Mouse (Mus musculus) testis, adult 2 months (tissue): ENCODE data around the gene Klk13. TPM values are rescaled to one million over a fixed set of nuclear protein-coding genes. Genes with fewer than 3 reads are reported as not detected.

ENCODE experiments used
- H3K27ac ChIP-seq: fragments of 200-500 bp; 2 replicates; pipeline ENCODE4 v1.5.1; 2012; ENCODE audit warnings: low read depth, low read length; ENCODE audit not compliant: control insufficient read depth, insufficient read depth
- H3K27me3 ChIP-seq: fragments of 200-500 bp; 2 replicates; pipeline ENCODE4 v1.6.1; 2012; ENCODE audit warnings: mild to moderate bottlenecking, low read length, moderate library complexity; ENCODE audit not compliant: control insufficient read depth, insufficient read depth
- H3K36me3 ChIP-seq: fragments of 200-500 bp; 2 replicates; pipeline ENCODE4 v1.6.1; 2012; ENCODE audit warnings: mild to moderate bottlenecking, low read length; ENCODE audit not compliant: control insufficient read depth, insufficient read depth
- H3K4me1 ChIP-seq: fragments of 200-500 bp; 2 replicates; pipeline ENCODE4 v1.6.1; 2012; ENCODE audit warnings: low read length; ENCODE audit not compliant: control insufficient read depth, insufficient read depth
- H3K4me3 ChIP-seq: fragments of 200-500 bp; 2 replicates; pipeline ENCODE4 v1.5.1; 2012; ENCODE audit warnings: low read depth, mild to moderate bottlenecking, low read length, moderate library complexity, mixed read lengths; ENCODE audit not compliant: control insufficient read depth
- CTCF ChIP-seq: fragments of 200-500 bp; IDR thresholded peaks from 2 replicates; pipeline ENCODE4 v1.5.1; 2012; ENCODE audit warnings: low read depth, mild to moderate bottlenecking, inconsistent platforms, low read length, moderate library complexity; ENCODE audit not compliant: control insufficient read depth, insufficient read depth, insufficient replicate concordance
- POLR2A ChIP-seq: fragments of 200-500 bp; IDR thresholded peaks from 2 replicates; pipeline ENCODE4 v1.6.1; 2012; ENCODE audit warnings: low read depth, mild to moderate bottlenecking, inconsistent platforms, low read length, moderate library complexity; ENCODE audit not compliant: control insufficient read depth
- polyA plus RNA-seq: library from polyadenylated mRNA; depleted of rRNA; stranded (reverse); fragments of >200 nt; gene quantifications from 2 replicates; pipeline ENCODE4 v1.2.3, GENCODE M21; 2012; rRNA removed

The Klk13 gene
- polyA plus RNA-seq, 1 experiment: not detected

GRCm38 (mm10) chr7:43771916-43772315 lies 59.5 kb downstream of the Klk13 start:
- Histone ChIP-seq H3K4me3 (no peak overlapping the region), H3K27ac (no peak overlapping the region), H3K4me1 (peaks cover 4% of the 10 kb centered on the region), H3K36me3 (no peaks in the 10 kb centered on the region), H3K27me3 (no peaks in the 10 kb centered on the region)
- TF ChIP-seq CTCF (no peak), POLR2A (no peak)

GRCm38 (mm10) chr7:43772901-43773300 lies 60.5 kb downstream of the Klk13 start:
- H3K36me3 ChIP-seq: no peaks in the 10 kb centered on the region
- H3K4me3 ChIP-seq: no peak overlapping the region; the same call in 1 of the 2 replicates
- H3K27ac ChIP-seq: no peak overlapping the region
- TF ChIP-seq CTCF (no peak), POLR2A (no peak)
- H3K4me1 ChIP-seq: peaks cover 4% of the 10 kb centered on the region
- H3K27me3 ChIP-seq: no peaks in the 10 kb centered on the region

GRCm38 (mm10) chr7:43774364-43774763 lies 62.0 kb downstream of the Klk13 start, which contains the start of gene Klk11:
Gene Klk11, plus strand, starts transcription at chr7:43774604.
- no peaks in the 10 kb centered on the region for H3K27me3 ChIP-seq
- no peaks in the 10 kb centered on the region for H3K36me3 ChIP-seq
- TF ChIP-seq CTCF (no peak), POLR2A (no peak)
- no peak within 1 kb of the TSS for H3K4me3 ChIP-seq
- no peak within 1 kb of the TSS for H3K27ac ChIP-seq
- peaks cover 4% of the 10 kb centered on the region for H3K4me1 ChIP-seq

GRCm38 (mm10) chr7:43774802-43775201 lies 62.4 kb downstream of the Klk13 start:
- TF ChIP-seq POLR2A (no peak), CTCF (no peak)
- Histone ChIP-seq H3K36me3 (no peaks in the 10 kb centered on the region), H3K4me3 (no peak overlapping the region), H3K27me3 (no peaks in the 10 kb centered on the region), H3K27ac (no peak overlapping the region), H3K4me1 (peaks cover 4% of the 10 kb centered on the region)

- H3K27me3 ChIP-seq: no peaks in the 10 kb centered on the region
- peaks cover 4% of the 10 kb centered on the region for H3K4me1 ChIP-seq
- no peak overlapping the region for H3K27ac ChIP-seq
- TF ChIP-seq CTCF (no peak), POLR2A (no peak)
- no peak overlapping the region for H3K4me3 ChIP-seq
- no peaks in the 10 kb centered on the region for H3K36me3 ChIP-seq
These were observed 63.1 kb downstream of the Klk13 start for GRCm38 (mm10) chr7:43775311-43776057.

GRCm38 (mm10) chr7:43776506-43776905 lies 64.1 kb downstream of the Klk13 start:
- TF ChIP-seq CTCF: no peak
- TF ChIP-seq POLR2A: no peak
- H3K27me3 ChIP-seq: no peaks in the 10 kb centered on the region
- no peak overlapping the region for H3K4me3 ChIP-seq
- no peak overlapping the region for H3K27ac ChIP-seq
- H3K36me3 ChIP-seq: no peaks in the 10 kb centered on the region
- H3K4me1 ChIP-seq: peaks cover 4% of the 10 kb centered on the region

Other genes with a start within 250 kb of the Klk13 start
- 10.9 and 12.9 TPM in 2 replicates for gene Vsig10l, start 249.4 kb upstream of the Klk13 start, polyA plus RNA-seq
- 7.4 and 8.1 TPM in 2 replicates for gene Iglon5, start 222.5 kb upstream of the Klk13 start, polyA plus RNA-seq
- gene 4931406B18Rik, start 206.6 kb upstream of the Klk13 start, polyA plus RNA-seq: 12.4 and 13.8 TPM in 2 replicates
- 7.5 and 8.1 TPM in 2 replicates for gene Cd33, start 168.1 kb upstream of the Klk13 start, polyA plus RNA-seq
- gene Zfp658, start 150.3 kb upstream of the Klk13 start, polyA plus RNA-seq: 0.19 and 0.23 TPM in 2 replicates
- 2.9 and 3.8 TPM in 2 replicates for gene Zfp719, start 133.0 kb upstream of the Klk13 start, polyA plus RNA-seq
- 9.2 and 10.6 TPM in 2 replicates for gene Zfp819, start 105.4 kb upstream of the Klk13 start, polyA plus RNA-seq
- gene Ceacam18, start 77.9 kb upstream of the Klk13 start, polyA plus RNA-seq: 0.16 TPM in 1 of 2 replicates, not detected in the other
- 4.7 and 6.1 TPM in 2 replicates for gene Siglece, start 52.4 kb upstream of the Klk13 start, polyA plus RNA-seq
- gene Ctu1, start 40.6 kb upstream of the Klk13 start, polyA plus RNA-seq: 0.74 and 1.2 TPM in 2 replicates
- 0.23 and 0.40 TPM in 2 replicates for gene Klk14, start 22.1 kb upstream of the Klk13 start, polyA plus RNA-seq
- gene Klk12, start 56.3 kb downstream of the Klk13 start, polyA plus RNA-seq: not detected in 2 replicates
- not detected in 2 replicates for gene Klk11, start 62.0 kb downstream of the Klk13 start, polyA plus RNA-seq
- not detected in 2 replicates for gene Klk10, start 68.5 kb downstream of the Klk13 start, polyA plus RNA-seq
- gene Klk9, start 79.3 kb downstream of the Klk13 start, polyA plus RNA-seq: not detected in 2 replicates
- 0.09 and 0.31 TPM in 2 replicates for gene Klk8, start 85.0 kb downstream of the Klk13 start, polyA plus RNA-seq
- gene Klk7, start 98.7 kb downstream of the Klk13 start, polyA plus RNA-seq: not detected in 2 replicates
- 0.10 TPM in 1 of 2 replicates, not detected in the other for gene Klk6, start 111.9 kb downstream of the Klk13 start, polyA plus RNA-seq
- not detected in 2 replicates for gene Klk5, start 129.4 kb downstream of the Klk13 start, polyA plus RNA-seq
- gene Klk4, start 168.6 kb downstream of the Klk13 start, polyA plus RNA-seq: 0.08 TPM in 1 of 2 replicates, not detected in the other
- 0.91 and 1.4 TPM in 2 replicates for gene Klk15, start 221.2 kb downstream of the Klk13 start, polyA plus RNA-seq
- 93.8 and 107 TPM in 2 replicates for gene Klk1b8, start 238.1 kb downstream of the Klk13 start, polyA plus RNA-seq